Mouse (Mus musculus) midbrain, embryonic 13.5 days (tissue): ENCODE measurements around the gene Gm49340. TPM values are rescaled to one million over a fixed set of nuclear protein-coding genes. Genes with fewer than 3 reads are reported as not detected.

ENCODE experiments used
- ATAC-seq: fragments of 200-750 bp; cut with Nextera tagmentation; 2 replicates; pipeline ENCODE4 v1.8.0; 2017; ENCODE audit warnings: mild to moderate bottlenecking, moderate TSS enrichment, moderate library complexity
- H3K27ac ChIP-seq: fragments of 300-500 bp; sonication (generic); 2 replicates; pipeline ENCODE4 v1.5.1; 2015; ENCODE audit warnings: inconsistent platforms, mild to moderate bottlenecking, moderate library complexity
- H3K27me3 ChIP-seq: fragments of 300-500 bp; sonication (generic); 2 replicates; pipeline ENCODE4 v1.6.1; 2015; ENCODE audit warnings: mild to moderate bottlenecking, inconsistent platforms
- H3K36me3 ChIP-seq: fragments of 300-500 bp; sonication (generic); 2 replicates; pipeline ENCODE4 v1.6.1; 2015; ENCODE audit warnings: mild to moderate bottlenecking, inconsistent platforms
- H3K4me1 ChIP-seq: fragments of 300-500 bp; sonication (generic); replicated peaks from 2 replicates; pipeline ENCODE4 v1.6.1; 2015; ENCODE audit warnings: inconsistent platforms
- H3K4me2 ChIP-seq: fragments of 300-500 bp; sonication (generic); replicated peaks from 2 replicates; pipeline ENCODE4 v1.6.1; 2015; ENCODE audit warnings: moderate library complexity, mild to moderate bottlenecking, inconsistent platforms
- H3K4me3 ChIP-seq: fragments of 300-500 bp; sonication (generic); replicated peaks from 2 replicates; pipeline ENCODE4 v1.5.1; 2015; ENCODE audit warnings: mild to moderate bottlenecking, inconsistent platforms
- H3K9ac ChIP-seq: fragments of 300-500 bp; sonication (generic); replicated peaks from 2 replicates; pipeline ENCODE4 v1.6.1; 2015; ENCODE audit warnings: mild to moderate bottlenecking, inconsistent platforms
- H3K9me3 ChIP-seq: fragments of 300-500 bp; sonication (generic); 2 replicates; pipeline ENCODE4 v1.6.1; 2016; ENCODE audit warnings: mild to moderate bottlenecking, inconsistent platforms
- WGBS: fragments of 180-500 bp; shearing (Covaris S2); methylation state at CpG from one replicate; pipeline ENCODE4 v1.1.7; 2015; 5-methylcytosine and 5-hydroxymethylcytosine counted together
- polyA plus RNA-seq: library from polyadenylated mRNA; unstranded; fragments of >200 nt; fragmentation: Nextera tagmentation; extraction: Ambion mirVana; gene quantifications from 2 replicates; pipeline ENCODE4 v1.2.1, GENCODE M21; 2015

Gm49340 gene
- polyA plus RNA-seq, 1 experiment from 2014 or later, result not detected

DNA sequence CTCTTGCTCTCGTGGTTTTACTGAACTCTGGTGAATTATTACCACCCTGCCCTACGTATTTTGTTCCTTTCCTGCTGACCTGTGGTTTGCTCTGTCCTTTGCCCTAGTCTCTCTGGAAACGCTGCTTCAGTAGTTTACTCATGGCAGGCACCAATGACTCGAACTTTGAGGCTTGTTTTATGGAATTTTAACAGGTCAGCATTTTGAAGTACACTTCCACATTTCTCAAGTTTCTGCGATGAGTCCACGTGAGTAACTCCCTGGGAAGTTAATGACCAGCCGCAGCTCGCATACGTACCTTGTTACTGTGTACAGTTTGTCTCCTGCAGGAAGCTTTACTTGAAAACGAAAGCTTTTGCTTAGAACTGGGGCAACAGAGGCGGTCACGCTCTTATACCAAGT, 3.1 kb upstream of the Gm49340 start:
- Histone ChIP-seq H3K9ac (no peak overlapping the region), H3K27ac (no peak overlapping the region), H3K27me3 (no peaks in the 10 kb centered on the region), H3K4me3 (no peak overlapping the region), H3K9me3 (no peaks in the 10 kb centered on the region), H3K4me2 (no peak overlapping the region), H3K36me3 (no peaks in the 10 kb centered on the region), H3K4me1 (no peaks in the 10 kb centered on the region)
- 73% methylated on average over 12 of the region's 12 CpGs for WGBS
- no peak for ATAC-seq

DNA sequence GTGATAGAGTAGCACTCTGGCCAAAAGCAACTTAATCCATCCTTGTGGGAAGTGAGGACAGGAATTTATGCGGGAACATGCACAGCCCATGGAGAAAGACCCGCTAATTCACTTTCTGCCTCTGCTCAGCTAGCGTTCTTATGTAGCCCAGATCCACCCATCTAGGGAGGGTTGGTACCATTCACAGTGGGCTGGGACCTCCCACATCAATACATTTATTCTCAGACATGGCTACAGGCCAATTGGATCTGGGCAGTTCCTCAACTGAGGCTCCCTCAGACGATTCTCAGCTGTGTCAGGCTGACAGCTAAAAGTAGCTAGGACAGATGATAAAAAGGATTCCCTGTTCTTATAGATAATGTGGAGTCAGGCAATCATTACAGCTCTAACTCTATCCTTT, 2.2 kb upstream of the Gm49340 start:
- Histone ChIP-seq H3K4me1 (no peaks in the 10 kb centered on the region), H3K9ac (no peak overlapping the region), H3K27me3 (no peaks in the 10 kb centered on the region), H3K36me3 (no peaks in the 10 kb centered on the region), H3K4me3 (no peak overlapping the region), H3K9me3 (no peaks in the 10 kb centered on the region), H3K4me2 (no peak overlapping the region), H3K27ac (no peak overlapping the region)
- no peak for ATAC-seq
- WGBS, result 80% methylated on average over 4 of the region's 4 CpGs

DNA sequence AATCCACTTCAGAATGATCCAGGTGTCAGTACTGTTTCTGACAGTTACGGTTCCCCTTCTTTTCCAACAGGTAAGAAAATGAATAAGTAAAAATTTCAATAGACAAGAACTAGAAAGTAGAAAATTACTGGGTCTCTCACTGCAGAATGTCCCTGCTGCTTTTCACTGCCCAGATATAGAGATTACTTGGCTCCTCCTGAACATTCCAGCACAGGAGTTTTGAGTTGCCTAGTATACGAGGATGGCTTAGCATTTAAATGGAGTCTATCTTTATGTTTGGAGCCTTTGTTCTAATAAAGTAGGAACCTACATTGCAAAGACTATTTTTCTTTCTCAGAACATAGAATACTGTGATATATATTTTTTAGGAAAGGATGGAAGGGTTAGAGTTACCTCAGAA, 3.8 kb downstream of the Gm49340 start:
- no peaks in the 10 kb centered on the region for H3K4me1 ChIP-seq
- H3K27me3 ChIP-seq, result no peaks in the 10 kb centered on the region
- ATAC-seq, result no peak
- no peaks in the 10 kb centered on the region for H3K36me3 ChIP-seq
- no peak overlapping the region for H3K9ac ChIP-seq
- H3K4me3 ChIP-seq, result no peak overlapping the region
- 59% methylated on average over 2 of the region's 2 CpGs for WGBS
- no peaks in the 10 kb centered on the region for H3K9me3 ChIP-seq
- H3K27ac ChIP-seq, result no peak overlapping the region
- H3K4me2 ChIP-seq, result no peak overlapping the region

DNA sequence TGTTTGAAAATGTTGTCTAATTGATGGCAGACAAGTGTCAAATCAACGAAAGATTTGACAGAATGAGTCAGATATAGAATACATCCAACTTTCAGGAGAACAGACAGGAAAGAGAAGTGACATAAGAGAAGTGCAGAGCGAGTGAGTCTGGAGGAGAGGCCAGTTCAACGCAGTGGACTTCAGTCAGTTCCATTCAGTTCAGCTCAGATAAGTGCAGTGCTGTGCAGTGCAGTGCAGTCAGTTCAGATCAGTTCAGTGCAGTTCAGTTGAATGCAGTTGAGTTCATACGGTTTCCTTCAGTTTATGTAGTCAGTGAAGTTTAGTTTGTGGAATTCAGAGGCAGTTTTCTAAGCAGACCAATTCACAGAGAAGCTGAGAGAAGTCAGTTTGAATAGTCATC, 7.4 kb downstream of the Gm49340 start:
- Histone ChIP-seq H3K27ac (no peak overlapping the region), H3K27me3 (no peaks in the 10 kb centered on the region), H3K9ac (no peak overlapping the region), H3K4me2 (no peak overlapping the region), H3K4me1 (no peaks in the 10 kb centered on the region), H3K4me3 (no peak overlapping the region), H3K9me3 (no peaks in the 10 kb centered on the region), H3K36me3 (no peaks in the 10 kb centered on the region)
- ATAC-seq, result no peak
- WGBS, result 85% methylated on average over 4 of the region's 4 CpGs

DNA sequence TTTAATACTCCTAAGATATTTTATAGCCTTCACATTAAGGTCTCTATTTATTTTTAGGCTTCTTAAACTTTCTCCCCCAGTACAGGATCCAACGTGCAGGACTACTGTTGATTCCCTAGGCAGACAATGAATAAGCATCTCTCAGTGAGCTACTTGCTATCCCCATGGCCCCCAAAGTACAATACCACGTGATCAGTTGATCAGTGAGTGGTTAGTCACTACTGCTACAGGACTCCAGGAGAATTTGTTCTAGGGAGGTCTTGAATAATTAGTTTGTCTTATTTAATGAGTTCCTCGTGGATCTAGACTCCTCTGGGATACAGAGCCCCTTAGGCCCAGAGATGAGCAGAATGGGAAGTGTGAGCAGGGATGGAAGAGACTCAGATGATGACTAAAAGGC, 20.9 kb downstream of the Gm49340 start, which contains the start of gene Olfr20:
Olfr20 (plus strand) TSS at position 301 of the 400 bp plus-strand sequence.
- Histone ChIP-seq H3K9ac (no peak within 1 kb of the TSS), H3K4me2 (no peak within 1 kb of the TSS), H3K27ac (no peak within 1 kb of the TSS), H3K27me3 (no peaks in the 10 kb centered on the region), H3K36me3 (no peaks in the 10 kb centered on the region), H3K4me3 (no peak within 1 kb of the TSS), H3K4me1 (no peaks in the 10 kb centered on the region), H3K9me3 (no peaks in the 10 kb centered on the region)
- ATAC-seq, result no peak
- 57% methylated on average over 3 of the region's 3 CpGs for WGBS

DNA sequence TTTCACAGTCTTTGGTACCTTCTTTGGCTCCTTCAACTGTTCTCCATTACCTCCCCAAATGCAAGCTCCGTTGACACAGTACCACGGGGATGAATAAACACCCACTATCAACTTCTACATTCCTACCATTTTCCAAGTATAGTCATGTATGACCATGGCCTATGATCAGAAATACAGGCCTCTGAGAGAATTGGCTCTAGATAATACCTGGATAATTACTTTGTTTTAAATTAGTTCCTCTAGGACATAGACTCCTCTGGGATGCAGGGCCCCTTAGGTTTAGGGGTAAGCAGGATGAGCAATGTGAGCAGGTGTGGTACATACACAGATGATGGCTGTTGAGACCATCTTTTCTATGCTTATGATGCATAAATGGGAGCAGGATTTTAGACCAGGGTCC, 41.4 kb downstream of the Gm49340 start, which contains the start of gene Olfr376:
Olfr376 (plus strand) TSS at position 301 of the 400 bp plus-strand sequence.
- Histone ChIP-seq H3K27me3 (no peaks in the 10 kb centered on the region), H3K9ac (no peak within 1 kb of the TSS), H3K4me1 (no peaks in the 10 kb centered on the region), H3K27ac (no peak within 1 kb of the TSS), H3K4me2 (no peak within 1 kb of the TSS), H3K9me3 (no peaks in the 10 kb centered on the region; the same call in 1 of the 2 replicates), H3K36me3 (no peaks in the 10 kb centered on the region), H3K4me3 (no peak within 1 kb of the TSS)
- ATAC-seq, result no peak
- WGBS, result 94% methylated on average over 2 of the region's 2 CpGs

DNA sequence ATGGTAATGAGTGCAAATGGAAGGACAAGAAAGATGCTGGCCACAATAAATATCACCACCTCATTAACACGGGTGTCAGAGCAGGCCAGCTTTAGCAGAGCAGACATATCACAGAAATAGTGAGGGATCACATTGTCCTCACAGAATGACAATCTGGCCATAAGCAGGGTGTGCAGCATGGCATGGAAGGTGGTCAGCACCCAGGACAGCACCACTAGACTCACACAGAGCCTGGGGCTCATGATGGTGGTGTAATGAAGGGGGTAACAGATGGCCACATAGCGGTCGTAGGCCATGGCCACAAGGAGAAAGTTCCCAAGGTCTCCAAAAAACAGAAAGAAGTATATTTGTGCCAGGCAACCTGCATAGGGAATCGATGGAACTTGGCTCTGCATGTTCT, 65.8 kb downstream of the Gm49340 start:
- H3K4me1 ChIP-seq, result no peaks in the 10 kb centered on the region
- WGBS, result 79% methylated on average over 4 of the region's 4 CpGs
- no peak overlapping the region for H3K4me3 ChIP-seq
- H3K27me3 ChIP-seq, result no peaks in the 10 kb centered on the region
- no peaks in the 10 kb centered on the region for H3K36me3 ChIP-seq
- H3K4me2 ChIP-seq, result no peak overlapping the region
- 0 out of 2 replicates have a peak, but pooled peaks cover 3% of the 10 kb centered on the region for H3K9me3 ChIP-seq
- no peak overlapping the region for H3K27ac ChIP-seq
- H3K9ac ChIP-seq, result no peak overlapping the region
- no peak for ATAC-seq

DNA sequence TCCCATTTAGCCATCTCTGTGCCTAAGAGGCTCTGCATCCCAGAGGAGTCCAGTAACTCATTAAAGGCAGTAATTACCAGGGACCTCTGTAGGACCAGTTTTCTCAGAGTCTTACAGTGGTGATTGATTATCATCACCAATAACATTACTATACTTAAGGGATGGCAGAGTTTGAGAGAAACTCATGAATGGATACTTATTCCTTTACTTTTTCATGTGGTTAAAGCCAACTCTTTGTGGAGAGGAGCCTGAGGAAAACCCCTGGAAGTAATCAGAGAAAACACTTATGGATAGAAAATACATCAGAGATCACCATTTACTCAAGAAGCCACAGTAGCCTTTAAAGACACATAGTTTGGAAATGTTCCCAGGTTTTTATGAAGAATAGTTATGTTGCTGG, 70.0 kb downstream of the Gm49340 start, which contains the start of gene Olfr1:
Olfr1 (minus strand) TSS at position 101 of the 400 bp plus-strand sequence.
- Histone ChIP-seq H3K36me3 (no peaks in the 10 kb centered on the region), H3K4me1 (no peaks in the 10 kb centered on the region), H3K27me3 (no peaks in the 10 kb centered on the region), H3K9me3 (0 out of 2 replicates have a peak, but pooled peaks cover 6% of the 10 kb centered on the region), H3K27ac (no peak within 1 kb of the TSS), H3K4me3 (no peak within 1 kb of the TSS), H3K9ac (no peak within 1 kb of the TSS), H3K4me2 (no peak within 1 kb of the TSS)
- ATAC-seq, result no peak

Other genes with a start within 250 kb of the Gm49340 start
- 0.21 and 0.28 TPM in 2 replicates for gene Itgae, start 239.2 kb upstream of the Gm49340 start, polyA plus RNA-seq
- gene Haspin, start 191.4 kb upstream of the Gm49340 start, polyA plus RNA-seq, result 5.2 and 5.6 TPM in 2 replicates
- 0.20 and 0.31 TPM in 2 replicates for gene P2rx5, start 169.3 kb upstream of the Gm49340 start, polyA plus RNA-seq
- gene Emc6, start 152.7 kb upstream of the Gm49340 start, polyA plus RNA-seq, result 122 and 123 TPM in 2 replicates
- 193 and 195 TPM in 2 replicates for gene Tax1bp3, start 152.7 kb upstream of the Gm49340 start, polyA plus RNA-seq
- gene Ctns, start 130.7 kb upstream of the Gm49340 start, polyA plus RNA-seq, result 21.1 and 22.1 TPM in 2 replicates
- 1.7 and 1.8 TPM in 2 replicates for gene Shpk, start 130.3 kb upstream of the Gm49340 start, polyA plus RNA-seq
- 0.18 and 0.22 TPM in 2 replicates for gene Trpv1, start 95.4 kb upstream of the Gm49340 start, polyA plus RNA-seq
- not detected in 2 replicates for gene Trpv3, start 62.4 kb upstream of the Gm49340 start, polyA plus RNA-seq
- 0.36 and 0.40 TPM in 2 replicates for gene Aspa, start 145 bp upstream of the Gm49340 start, polyA plus RNA-seq
- not detected in 2 replicates for gene Spata22, start within 50 bp of the Gm49340 start, polyA plus RNA-seq
- gene Olfr20, start 21.0 kb downstream of the Gm49340 start, polyA plus RNA-seq, result not detected in 2 replicates
- not detected in 2 replicates for gene Olfr376, start 41.5 kb downstream of the Gm49340 start, polyA plus RNA-seq
- not detected in 2 replicates for gene Olfr1, start 69.9 kb downstream of the Gm49340 start, polyA plus RNA-seq
- not detected in 2 replicates for gene Olfr378, start 98.7 kb downstream of the Gm49340 start, polyA plus RNA-seq
- not detected in 2 replicates for gene Olfr380, start 127.8 kb downstream of the Gm49340 start, polyA plus RNA-seq
- not detected in 2 replicates for gene Olfr381, start 161.9 kb downstream of the Gm49340 start, polyA plus RNA-seq
- gene Olfr382, start 187.5 kb downstream of the Gm49340 start, polyA plus RNA-seq, result not detected in 2 replicates